Mouse (Mus musculus) E14TG2a.4 (cell line): ENCODE data around the gene Gm5089.
"Not testable (repeated sequence)": the region's sequence is repeated elsewhere in the genome, so short reads cannot be mapped to it uniquely, and the experiment has no call there.

Source experiments
- H3K27me3 ChIP-seq: 2 replicates; pipeline ENCODE4 v1.6.1; 2014; ENCODE audit warnings: low read length, control low read depth; ENCODE audit not compliant: insufficient read depth
- H3K36me3 ChIP-seq: 2 replicates; pipeline ENCODE4 v1.6.1; 2014; ENCODE audit warnings: low read length, control low read depth; ENCODE audit not compliant: insufficient read depth
- H3K4me1 ChIP-seq: replicated peaks from 2 replicates; pipeline ENCODE4 v1.6.1; 2014; ENCODE audit warnings: low read depth, low read length, control low read depth
- H3K4me3 ChIP-seq: replicated peaks from 2 replicates; pipeline ENCODE4 v1.5.1; 2014; ENCODE audit warnings: mild to moderate bottlenecking, low read length
- H3K9me3 ChIP-seq: 2 replicates; pipeline ENCODE4 v1.6.1; 2014; ENCODE audit warnings: low read length, control low read depth
- CTCF ChIP-seq: conservative IDR thresholded peaks from 2 replicates; pipeline ENCODE4 v1.5.1; 2014; ENCODE audit warnings: low read length
- NANOG ChIP-seq: IDR thresholded peaks from 2 replicates; pipeline ENCODE4 v1.6.1; 2014; ENCODE audit warnings: borderline replicate concordance, low read length, mixed read lengths
- POU5F1 ChIP-seq: IDR thresholded peaks from 2 replicates; pipeline ENCODE4 v1.6.1; 2014; ENCODE audit warnings: low read length, borderline replicate concordance

Gm5089 gene

DNA sequence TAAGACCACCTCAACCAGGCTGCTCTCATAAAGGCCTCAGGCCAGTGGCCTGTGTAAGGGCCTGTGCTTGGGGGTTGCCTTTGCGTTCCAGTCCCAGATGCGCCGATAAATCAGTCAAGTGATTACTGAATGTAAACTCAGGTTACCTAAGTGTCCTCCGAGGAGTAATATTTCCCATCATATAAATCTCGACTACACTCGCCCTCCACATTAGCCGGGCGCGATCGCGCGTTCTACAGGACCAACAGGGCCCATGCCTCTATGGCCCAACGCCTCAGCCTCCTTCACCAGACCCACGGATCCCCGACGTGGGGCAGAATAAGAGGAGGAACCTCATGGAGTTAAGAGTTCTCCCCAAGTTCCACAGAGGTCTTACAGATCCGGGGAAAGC lies 11.8 kb upstream of the Gm5089 start:
- Histone ChIP-seq H3K4me1 (peaks cover 53% of the 10 kb centered on the region), H3K9me3 (no peaks in the 10 kb centered on the region), H3K36me3 (peaks cover 52% of the 10 kb centered on the region), H3K4me3 (peak overlapping the region; percentile 92), H3K27me3 (no peaks in the 10 kb centered on the region)
- TF ChIP-seq NANOG: no peak
- no peak for TF ChIP-seq POU5F1

DNA sequence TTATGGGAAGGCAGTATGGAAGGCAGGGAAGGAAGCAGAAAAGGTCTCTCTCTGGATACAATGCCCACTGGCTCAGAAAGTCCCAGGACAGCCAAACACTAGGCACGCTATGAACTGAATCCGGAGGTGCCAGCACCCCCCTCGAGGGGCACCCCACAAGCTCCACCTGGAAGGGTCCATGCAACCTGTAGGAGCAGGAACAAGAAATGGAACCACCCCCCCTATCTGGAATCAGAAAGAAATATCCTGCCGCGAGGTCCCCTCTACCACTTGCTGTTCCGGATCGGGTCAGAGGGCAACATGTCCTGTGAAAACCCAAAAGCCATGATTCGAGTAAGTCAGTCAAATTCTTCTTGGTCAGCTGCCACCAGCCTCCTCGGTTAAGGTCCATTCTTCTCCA lies 11.1 kb upstream of the Gm5089 start:
- H3K9me3 ChIP-seq: no peaks in the 10 kb centered on the region
- H3K4me1 ChIP-seq: peaks cover 46% of the 10 kb centered on the region

DNA sequence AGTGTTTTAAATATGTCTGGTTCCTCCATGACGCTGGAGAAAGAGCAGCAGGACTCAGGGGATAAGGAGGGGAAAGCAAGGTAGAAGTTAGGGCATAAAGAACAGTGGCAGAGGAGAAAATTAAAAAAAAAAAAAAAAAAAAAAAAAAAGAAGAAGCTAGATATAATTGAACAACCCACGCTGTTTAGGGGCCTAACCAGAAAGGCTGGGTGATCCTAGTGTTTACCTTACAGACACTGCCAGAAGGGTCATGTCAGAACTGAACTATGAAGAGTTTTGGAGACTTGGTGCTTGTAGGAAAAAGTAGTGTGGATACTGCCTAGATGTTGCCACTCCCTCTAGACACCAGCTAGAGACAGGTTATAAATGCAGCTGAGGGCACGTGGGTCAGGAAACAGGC lies 10.6 kb upstream of the Gm5089 start:
- no peaks in the 10 kb centered on the region for H3K9me3 ChIP-seq
- H3K36me3 ChIP-seq: peaks cover 53% of the 10 kb centered on the region
- H3K27me3 ChIP-seq: no peaks in the 10 kb centered on the region
- H3K4me3 ChIP-seq: peak overlapping the region; percentile 92
- peaks cover 43% of the 10 kb centered on the region for H3K4me1 ChIP-seq
- TF ChIP-seq POU5F1 (no peak), CTCF (no peak), NANOG (no peak)

More for the DNA sequence above, 11.1 kb upstream of the Gm5089 start:
- TF ChIP-seq POU5F1 (no peak), CTCF (no peak), NANOG (no peak)
- H3K27me3 ChIP-seq: no peaks in the 10 kb centered on the region
- H3K36me3 ChIP-seq: peaks cover 52% of the 10 kb centered on the region
- peak overlapping the region; percentile 92 for H3K4me3 ChIP-seq

DNA sequence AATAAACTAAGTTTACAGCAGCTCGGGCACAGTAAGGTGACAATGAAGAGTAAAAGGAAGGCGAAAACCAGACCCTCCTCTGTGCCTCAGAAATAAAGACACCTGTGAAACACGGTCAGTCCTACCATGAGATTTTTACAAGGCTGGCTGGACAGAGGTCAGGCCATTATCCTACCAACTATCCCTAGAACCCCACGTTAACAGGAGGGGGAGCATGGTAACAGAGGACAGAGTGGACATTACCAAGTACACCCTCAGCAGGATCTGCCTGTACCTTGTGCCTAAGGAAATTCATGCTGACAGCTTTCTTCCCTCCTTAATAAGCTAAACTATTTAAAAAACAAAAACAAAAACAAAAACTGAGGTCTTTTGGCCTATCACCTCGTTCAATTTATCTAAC lies 9.3 kb upstream of the Gm5089 start:
- no peaks in the 10 kb centered on the region for H3K9me3 ChIP-seq
- peaks cover 65% of the 10 kb centered on the region for H3K36me3 ChIP-seq
- no peak overlapping the region for H3K4me3 ChIP-seq
- no peaks in the 10 kb centered on the region for H3K27me3 ChIP-seq
- TF ChIP-seq CTCF: no peak
- no peak for TF ChIP-seq POU5F1
- TF ChIP-seq NANOG: no peak
- H3K4me1 ChIP-seq: peaks cover 39% of the 10 kb centered on the region

DNA sequence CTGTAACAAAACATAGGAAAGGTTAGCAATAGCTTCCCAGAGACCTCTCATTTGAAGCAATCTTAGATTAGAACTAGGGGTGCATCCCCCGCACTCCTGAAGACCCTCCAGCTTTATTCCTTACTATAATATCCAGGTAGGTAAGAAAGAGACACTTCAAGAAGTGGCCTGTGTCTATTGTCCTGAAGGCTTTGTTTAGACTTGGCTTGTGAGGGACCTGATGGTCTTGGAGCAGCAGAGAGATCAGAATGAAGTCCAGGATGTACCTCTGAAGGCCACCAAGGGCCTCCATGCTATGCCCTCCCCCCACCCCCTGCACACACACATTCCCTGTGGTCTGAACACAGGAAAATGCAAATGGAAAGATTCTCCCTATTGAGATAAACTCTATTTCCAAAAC lies 8.9 kb upstream of the Gm5089 start:
- Histone ChIP-seq H3K4me3 (no peak overlapping the region), H3K27me3 (no peaks in the 10 kb centered on the region), H3K9me3 (no peaks in the 10 kb centered on the region), H3K36me3 (peaks cover 65% of the 10 kb centered on the region), H3K4me1 (peaks cover 42% of the 10 kb centered on the region)
- TF ChIP-seq NANOG (no peak), CTCF (no peak), POU5F1 (no peak)

DNA sequence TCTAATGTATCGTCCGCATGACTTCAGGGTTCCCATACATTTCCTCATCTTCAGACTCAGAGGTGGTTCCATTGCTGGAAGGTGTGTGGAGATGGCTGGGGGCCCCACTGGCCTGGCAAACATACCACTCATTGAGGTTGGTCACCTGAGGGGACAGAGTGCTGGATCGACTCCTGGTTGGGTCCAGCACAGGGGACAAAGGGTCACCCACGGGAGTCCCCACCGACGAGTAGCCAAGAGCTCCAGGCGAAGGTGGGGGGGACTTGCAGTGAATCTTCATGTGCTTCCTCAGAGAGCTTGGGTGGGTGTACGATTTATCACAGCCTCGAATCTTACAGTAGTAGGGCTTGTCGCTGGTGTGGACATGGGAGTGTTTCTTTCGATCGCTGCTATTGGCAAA lies 8.4 kb upstream of the Gm5089 start:
- H3K9me3 ChIP-seq, H3K27me3 ChIP-seq, H3K4me3 ChIP-seq: not testable (repeated sequence)
- Histone ChIP-seq H3K4me1 (peaks cover 45% of the 10 kb centered on the region), H3K36me3 (peaks cover 65% of the 10 kb centered on the region)

DNA sequence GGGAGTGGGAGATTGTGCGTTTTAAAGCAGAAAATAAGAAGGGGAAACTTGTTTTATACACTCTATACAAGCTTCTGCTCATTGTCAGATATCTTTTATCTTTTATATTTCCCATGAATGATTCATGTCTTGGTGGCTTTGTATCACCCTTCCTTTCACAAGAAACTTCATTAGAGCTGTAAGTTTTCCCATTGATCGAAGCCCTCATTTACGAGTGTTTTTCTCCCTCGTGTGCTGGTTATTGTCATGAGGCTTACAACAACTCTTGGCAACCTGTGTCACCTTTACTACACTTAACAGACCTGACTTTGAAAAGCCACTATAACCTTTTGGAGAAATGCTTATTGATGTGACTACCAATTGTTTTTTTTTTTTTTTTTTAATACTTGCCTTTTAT lies 4.6 kb upstream of the Gm5089 start:
- peaks cover 39% of the 10 kb centered on the region for H3K36me3 ChIP-seq
- peaks cover 51% of the 10 kb centered on the region for H3K4me1 ChIP-seq
- TF ChIP-seq CTCF (no peak), POU5F1 (no peak), NANOG (no peak)
- peaks cover 26% of the 10 kb centered on the region for H3K27me3 ChIP-seq
- no peak overlapping the region for H3K4me3 ChIP-seq
- no peaks in the 10 kb centered on the region for H3K9me3 ChIP-seq

DNA sequence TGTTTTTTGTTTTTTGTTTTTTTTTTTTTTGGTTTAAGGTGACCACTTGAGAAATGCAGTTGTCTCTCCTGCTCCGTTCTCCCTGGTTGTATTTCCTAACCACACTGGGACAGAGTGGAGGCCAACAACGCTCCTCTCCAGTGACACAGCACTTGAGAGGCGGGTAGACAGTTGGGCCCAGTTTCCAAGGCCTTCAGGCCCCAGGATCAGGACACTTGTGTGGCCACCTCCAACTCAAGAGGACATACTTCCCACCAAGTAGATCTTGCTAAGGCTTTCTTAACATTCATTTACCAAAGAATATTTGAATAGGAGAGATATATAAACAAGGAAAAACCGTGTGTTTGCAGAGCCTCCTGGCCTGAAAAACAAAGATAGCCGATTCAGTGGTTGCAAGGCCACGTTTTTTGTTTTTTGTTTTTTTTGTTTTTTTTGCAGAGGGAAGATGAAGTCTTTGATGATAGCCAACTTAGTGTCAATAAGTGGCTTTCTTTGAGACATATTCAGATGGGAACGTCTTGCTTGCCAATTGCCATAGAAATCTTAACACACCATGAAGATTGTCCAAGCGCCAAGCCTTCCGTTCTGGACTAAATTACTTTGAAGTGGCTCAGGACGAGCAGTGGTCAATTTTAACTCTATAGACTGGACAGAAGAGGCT lies 4.1 kb upstream of the Gm5089 start:
- Histone ChIP-seq H3K4me3 (no peak overlapping the region), H3K27me3 (peaks cover 32% of the 10 kb centered on the region), H3K9me3 (no peaks in the 10 kb centered on the region), H3K36me3 (peaks cover 34% of the 10 kb centered on the region), H3K4me1 (peaks cover 52% of the 10 kb centered on the region)
- TF ChIP-seq CTCF: no peak
- TF ChIP-seq POU5F1: no peak

DNA sequence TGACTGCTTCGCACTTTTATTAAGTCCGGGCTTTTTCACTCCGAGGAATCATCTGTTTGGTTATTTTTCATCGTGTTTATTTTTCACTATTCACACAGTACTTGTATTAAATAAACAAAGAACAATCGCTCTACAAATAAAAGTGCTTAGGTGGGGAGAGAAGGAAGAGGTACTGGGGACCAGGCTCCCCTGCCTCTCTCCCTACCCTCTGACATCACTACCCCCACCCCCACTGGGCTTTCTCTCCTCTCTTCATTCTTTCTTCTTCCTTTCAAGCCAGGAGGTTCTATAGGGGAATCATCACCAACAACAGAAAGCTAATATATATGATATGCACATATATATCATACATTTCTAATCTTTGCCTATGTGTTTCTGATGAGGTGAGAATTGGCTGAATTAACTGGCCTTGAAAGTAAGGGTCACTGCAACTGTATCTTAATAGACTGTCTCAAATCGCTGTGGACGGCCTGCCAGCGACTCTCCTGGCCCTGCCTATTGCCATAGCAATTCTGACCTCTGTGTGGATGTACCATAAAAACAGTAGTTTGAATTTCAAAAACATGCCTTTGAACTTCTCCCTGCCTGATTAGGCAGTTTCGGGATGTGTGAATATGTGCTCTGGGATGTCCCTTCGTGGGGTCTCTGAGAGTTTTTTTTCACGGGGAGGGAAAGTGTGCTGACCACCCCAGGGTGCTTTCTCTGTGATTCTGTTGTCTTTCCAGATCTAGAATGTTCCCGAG lies 3.3 kb upstream of the Gm5089 start:
- H3K4me3 ChIP-seq: no peak overlapping the region
- TF ChIP-seq NANOG: no peak
- TF ChIP-seq POU5F1: no peak
- no peak for TF ChIP-seq CTCF
- peaks cover 40% of the 10 kb centered on the region for H3K27me3 ChIP-seq
- no peaks in the 10 kb centered on the region for H3K9me3 ChIP-seq
- H3K36me3 ChIP-seq: peaks cover 25% of the 10 kb centered on the region
- peaks cover 54% of the 10 kb centered on the region for H3K4me1 ChIP-seq
